Mouse (Mus musculus) megakaryocyte progenitor cell, adult 5-6 weeks (primary cell): ENCODE measurements around the gene Srsf2. TPM values are rescaled to one million over a fixed set of nuclear protein-coding genes. Genes with fewer than 3 reads are reported as not detected.
A peak's percentile ranks its signal among the peaks of the same experiment; 100 is the strongest.
"Not testable (repeated sequence)": the region's sequence is repeated elsewhere in the genome, so short reads cannot be mapped to it uniquely, and the experiment has no call there.

Experiments used
- ATAC-seq: replicated peaks from 2 replicates; pipeline ENCODE4 v1.8.0; 2016; ENCODE audit warnings: mild to moderate bottlenecking, moderate TSS enrichment, inconsistent platforms; ENCODE audit not compliant: poor library complexity
- total RNA-seq, 2 experiments: library from RNA; stranded (forward) in 1 of 2; stranded (reverse) in 1 of 2; fragments of 157-497, 149-512 nt in 1 of 2; fragments of 200-1000 nt in 1 of 2; gene quantifications; 2 replicates each; pipeline versions ENCODE4 v1.2.3 to v1.2.4; 2015 to 2017

Srsf2 gene
- total RNA-seq, 2 experiments from 2014 or later = 522 to 1,338 TPM

DNA sequence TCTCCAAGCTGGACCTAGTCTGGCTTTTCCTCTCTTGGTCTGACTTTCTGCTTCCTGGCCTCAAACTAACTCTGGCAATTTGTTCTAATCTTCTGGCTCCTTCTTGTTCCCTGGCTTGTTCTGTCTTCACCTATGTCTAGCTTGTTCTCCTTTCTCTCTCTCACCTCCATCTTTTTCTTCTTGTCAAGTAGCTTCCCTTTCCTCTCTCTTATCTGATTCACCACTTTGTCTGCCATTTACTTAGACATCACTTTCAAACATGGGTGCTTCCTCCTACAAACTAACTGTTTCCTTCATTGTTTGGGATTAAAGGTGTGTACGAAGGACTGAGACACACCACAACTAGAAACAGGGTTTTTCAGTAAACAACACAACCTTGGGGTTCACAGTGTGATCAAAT lies 17.9 kb downstream of the Srsf2 start:
- no peak for ATAC-seq

DNA sequence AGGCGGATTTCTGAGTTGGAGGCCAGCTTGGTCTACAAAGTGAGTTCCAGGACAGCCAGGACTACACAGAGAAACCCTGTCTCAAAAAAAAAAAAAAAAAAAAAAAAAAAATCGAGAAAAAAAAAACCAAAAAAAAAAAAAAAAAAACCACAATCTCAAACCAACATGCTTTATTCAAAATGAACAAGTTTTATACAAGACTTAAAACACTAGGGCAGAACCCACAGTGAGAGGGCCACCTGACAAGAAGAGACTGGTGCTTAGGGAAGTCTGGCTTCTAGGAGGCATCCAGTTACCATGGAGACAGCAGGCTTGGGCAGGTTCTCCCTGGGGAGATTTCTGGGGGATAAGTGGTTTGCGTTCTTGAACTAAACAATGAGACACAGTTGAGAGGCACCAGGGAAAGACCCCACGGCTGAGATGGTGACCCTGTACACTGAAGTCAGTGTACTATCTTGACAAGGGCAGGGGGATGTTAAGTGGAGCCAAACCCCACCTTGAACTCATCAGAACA lies 20.7 kb downstream of the Srsf2 start:
- ATAC-seq = no peak

- peak; percentile 79 for ATAC-seq
Observed at GRCm38 (mm10) chr11:116827534-116828165, 25.2 kb downstream of the Srsf2 start, which contains the start of gene Mxra7. Mxra7 (minus strand) TSS chr11:116828046.

DNA sequence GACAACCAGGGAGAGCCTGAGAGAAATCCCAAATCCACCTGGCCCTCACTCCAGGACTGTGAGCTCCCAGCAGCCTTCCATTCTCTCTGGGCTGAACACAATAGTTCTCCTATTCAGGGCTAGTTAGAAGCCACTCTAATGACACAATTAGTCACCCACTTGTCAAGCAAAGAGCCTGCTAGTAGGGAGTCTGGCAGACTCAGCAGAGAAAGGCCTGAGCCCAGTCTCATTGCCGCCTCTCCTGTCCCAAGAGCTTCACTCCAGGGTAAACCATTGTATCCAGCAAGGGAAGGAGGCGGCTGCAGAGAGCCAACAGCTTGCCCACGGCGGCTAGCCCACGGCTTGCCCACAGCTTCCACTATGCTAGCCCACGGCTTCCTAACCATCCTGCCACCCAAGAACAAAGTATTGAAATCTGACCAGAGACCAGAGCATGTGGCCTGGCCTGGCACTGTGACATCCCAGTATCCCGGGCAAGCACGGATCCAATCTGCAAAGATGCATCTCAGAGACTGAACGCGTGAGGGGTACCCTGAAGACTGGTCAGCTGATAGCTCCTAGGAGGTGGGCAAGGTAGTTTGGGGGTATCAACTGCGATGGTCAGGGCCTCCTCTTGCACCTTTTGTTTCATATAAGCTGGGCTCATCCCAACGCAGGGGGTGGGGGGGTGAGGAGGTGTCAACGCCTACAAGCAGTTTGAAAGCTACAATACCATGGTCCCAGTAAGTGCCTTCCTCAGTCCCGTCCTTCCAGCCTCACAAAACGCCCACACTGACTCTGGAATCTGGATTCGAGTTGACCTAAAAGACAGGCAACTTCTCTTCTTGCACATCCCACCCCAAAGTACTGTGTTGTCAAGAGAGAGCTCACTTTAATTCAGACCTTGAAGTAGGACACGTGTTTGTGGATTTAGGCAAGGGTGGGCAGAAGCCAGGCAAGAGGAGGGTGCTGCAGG lies 26.1 kb downstream of the Srsf2 start:
- ATAC-seq = no peak

DNA sequence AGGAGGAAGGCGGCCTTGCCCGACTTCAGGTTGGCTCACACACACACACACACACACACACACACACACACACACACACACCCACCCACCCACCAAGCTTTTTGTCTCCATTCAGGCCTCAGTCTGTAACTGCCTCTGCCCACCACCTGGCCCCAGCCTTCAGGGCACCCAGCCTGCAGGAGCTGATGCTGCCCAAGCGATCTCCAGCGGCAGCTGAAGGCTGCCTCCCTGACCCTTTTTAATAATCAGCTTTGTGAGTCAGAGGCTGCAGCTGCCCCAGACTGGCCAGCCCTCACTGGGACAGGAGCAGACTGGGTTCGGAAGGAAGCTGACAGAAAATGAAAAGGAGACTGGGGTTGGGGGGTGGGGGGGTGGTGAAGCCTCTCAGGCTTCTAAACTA lies 27.7 kb downstream of the Srsf2 start:
- ATAC-seq = no peak

GRCm38 (mm10) chr11:116823885-116824284 lies 29.0 kb downstream of the Srsf2 start:
- not testable (repeated sequence) for ATAC-seq

DNA sequence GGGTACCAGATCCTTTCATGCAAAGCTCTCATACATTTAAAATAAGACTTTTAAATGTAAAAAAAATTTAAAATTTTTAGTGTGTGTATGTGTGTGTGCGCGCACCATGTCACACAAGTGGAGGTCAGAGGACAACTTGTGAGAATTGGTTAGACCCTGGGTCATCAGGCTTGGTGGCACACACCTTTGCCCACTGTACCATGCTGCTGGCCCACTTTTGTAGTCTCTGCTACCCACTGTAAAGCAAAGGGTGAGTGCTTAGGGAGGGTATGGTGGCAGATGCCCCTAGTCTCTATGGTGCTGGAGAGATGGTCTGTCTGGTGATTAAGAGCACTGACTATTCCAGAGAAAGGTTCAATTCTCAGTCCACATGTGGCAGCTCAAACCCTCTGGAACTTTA lies 29.6 kb downstream of the Srsf2 start:
- ATAC-seq = no peak

DNA sequence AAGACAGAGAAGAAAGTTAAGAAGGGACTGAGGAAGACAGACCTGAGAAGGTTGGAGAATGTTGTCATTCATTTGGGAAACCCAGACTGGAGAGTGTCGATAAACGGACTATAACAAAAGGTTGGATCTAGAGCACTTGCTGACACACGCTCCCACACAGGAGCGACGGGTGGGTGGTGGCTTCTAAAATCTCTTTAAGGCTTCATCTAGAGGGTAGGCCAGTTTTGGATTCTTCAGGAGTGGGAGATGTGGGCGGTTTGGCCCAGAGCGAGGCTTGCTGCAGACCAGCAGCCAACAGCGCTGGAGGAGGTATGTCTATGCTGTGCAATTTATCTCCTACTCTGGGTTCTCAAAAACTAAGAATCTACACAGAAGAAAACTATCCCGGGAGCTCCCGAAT lies 30.3 kb downstream of the Srsf2 start:
- no peak for ATAC-seq

GRCm38 (mm10) chr11:116822215-116822614 lies 30.7 kb downstream of the Srsf2 start:
- no peak for ATAC-seq

DNA sequence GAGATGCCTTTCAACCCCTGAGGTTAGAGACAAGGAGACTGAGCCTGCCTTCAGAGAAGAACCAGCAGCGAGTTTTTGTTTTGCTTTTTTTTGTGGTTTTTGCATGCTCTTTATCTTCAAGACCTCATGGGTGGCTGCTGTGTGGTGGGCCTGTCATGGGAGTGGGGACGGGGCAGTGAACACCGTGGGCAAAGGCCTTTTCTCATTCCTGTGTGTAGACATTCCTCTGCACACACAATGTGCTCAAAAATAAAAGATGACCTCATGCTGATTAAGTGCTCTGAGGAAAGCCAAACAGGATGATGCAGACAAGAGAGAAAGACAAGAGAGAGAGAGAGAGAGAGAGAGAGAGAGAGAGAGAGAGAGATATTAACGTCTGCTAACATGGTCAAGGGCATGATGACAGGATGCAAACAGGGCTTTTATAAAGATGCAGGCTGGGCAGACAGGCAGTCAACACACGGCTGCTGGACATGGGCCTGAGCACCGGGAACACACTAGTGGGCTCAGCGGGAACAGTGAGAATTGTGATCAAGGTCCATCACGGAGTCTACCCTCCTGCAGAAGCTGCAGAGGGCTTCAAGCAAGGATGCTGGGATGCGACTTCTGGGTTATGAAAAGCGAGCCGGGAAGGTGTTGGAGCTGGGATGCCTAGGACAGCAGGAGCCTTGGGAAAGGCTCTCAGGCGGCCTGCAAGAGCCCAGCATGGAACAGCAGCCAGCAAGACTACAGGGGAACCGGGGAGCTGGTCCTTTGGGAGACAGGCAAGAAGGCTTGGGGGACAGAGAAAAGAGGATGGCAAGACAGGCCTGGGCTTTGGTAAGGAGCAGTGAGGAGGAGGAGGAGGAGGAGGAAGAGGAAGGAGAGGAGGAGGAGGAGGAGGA lies 31.6 kb downstream of the Srsf2 start:
- ATAC-seq = no peak

DNA sequence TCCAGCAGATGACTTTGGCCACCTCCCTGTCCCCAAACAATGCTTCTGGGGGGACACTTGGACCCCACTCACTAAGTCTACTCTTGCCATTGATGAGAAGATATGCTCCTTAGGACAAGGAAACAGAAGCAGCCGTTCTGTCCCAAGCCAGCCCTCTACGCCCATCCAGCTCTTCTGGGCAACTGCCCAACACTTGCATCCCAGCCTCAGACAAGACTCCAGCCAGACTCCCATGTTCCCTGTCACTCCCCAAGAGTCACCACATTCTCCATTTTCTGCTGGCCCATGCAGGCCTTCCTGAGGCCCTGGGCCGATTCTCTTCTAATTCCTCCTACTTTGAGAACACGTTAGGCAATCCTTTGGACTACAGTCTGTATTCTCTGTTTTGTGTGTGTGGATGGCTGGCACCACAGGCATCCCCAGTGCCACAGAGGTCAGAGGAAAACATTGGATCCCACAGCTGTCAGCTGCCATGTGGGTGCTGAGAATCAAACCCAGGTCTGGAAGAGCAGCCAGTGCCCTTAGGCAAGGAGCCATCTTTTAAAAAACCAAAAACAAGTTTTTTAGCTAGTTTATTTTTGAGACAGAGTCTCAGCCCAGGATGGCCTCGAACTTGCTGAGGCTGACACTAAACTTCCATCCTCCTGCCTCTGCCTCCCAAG lies 32.8 kb downstream of the Srsf2 start:
- ATAC-seq = no peak

GRCm38 (mm10) chr11:116818722-116819121 lies 34.2 kb downstream of the Srsf2 start:
- no peak for ATAC-seq

- ATAC-seq = no peak
Observed at GRCm38 (mm10) chr11:116817567-116817966, 35.3 kb downstream of the Srsf2 start.

DNA sequence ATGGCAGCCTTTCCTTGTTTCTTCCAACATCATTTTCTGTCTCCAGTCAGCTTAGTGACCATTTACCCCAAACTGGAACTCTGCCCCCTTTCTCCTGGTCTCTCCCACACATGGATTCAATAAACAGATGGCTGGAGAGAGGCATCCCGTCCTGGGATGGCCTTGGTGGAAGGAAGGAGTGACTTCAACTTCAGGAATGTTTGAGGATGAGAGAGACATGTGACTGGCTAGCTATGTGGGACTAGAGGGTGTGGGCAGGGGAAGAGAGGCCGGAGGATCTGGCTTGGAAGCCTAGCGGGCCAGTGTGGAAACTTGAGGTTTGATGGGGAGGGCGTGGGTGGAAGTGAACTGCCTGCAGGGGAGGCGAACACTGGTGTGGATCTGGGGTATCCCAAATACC lies 36.1 kb downstream of the Srsf2 start:
- no peak for ATAC-seq

DNA sequence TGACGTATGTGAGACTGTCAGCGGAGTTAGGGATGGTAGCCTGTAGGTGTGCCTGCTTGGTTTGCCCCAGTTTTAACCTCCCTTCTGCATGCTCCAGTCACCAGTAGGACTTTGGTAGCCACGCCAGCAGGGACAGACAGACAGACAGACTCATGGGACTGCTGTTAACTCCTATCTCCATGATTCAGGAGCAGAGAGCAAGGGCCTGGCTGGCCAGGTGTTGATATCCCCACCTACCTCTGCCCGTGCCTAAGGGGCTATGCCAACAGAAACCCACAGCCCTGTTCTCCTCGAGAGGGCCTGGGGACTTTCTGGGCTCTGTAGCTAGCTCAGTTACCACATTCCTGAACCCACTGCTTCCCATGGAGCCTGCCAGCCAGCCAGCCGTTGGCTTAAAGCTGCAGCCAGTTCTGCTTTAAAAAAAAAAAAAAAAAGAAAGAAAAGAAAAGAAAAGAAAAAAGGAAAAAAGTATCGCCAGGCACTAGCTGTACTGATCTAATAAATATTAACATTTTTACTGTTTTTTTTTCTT lies 37.9 kb downstream of the Srsf2 start:
- ATAC-seq = no peak

DNA sequence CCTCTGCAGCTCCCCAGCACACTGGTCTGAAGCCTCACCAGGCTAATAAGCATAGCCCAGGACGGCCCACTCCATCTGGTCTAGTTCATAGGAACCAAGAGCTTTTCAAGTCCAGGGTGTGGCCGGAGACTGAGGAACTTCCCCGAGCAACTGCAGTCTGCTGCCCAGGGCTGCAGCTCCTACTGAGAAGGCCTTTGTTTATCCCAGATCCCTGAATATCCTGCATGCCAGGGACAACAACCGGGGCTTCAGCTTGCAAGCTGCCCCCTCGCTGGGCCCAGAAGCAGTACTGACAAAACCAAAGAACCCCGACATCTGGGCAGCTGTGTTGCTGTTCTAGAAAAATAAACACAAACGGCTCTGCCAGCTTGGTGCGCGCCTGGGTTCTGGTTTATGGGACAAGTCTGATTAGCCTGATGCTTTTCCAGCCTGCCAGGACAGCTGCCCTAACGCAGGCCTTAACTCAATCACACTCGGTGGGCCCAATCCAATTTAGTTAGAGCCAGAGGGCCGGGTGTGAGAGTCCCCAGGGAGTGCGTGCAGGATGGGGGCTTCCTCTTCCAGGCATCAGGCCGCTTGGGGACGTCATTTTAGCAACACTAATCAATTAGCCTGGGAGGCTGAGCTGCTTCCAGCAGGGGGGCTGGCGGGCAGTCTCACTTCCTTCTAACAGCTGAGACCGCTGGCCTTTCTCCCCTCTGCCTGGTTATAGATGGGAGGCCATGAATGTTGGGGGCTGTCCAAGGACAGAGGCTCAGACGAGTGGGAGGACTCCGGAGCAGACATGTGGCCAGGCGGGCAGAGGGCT lies 38.6 kb downstream of the Srsf2 start:
- ATAC-seq = 0 out of 2 replicates have a peak, but pooled peaks have one; percentile 17

DNA sequence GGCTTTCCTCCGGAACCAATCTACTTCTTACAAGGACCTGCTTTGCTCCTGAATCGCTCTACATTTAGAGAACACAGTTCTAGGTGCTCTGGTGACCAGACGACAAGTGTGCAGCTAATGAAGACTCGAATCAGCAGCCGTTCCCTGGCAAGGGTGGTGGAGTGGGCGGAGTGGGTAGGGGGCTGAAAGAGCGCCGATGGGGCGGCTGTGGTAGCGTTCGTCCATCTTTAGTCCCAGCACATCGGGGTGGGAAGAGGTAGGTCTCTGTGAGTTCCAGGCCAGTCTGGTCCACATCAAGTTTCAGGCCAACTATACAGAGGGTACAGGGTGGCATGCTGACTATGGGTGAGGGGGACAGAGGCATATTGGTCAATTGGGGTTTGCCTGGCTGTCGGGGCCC lies 39.3 kb downstream of the Srsf2 start:
- no peak for ATAC-seq

- no peak for ATAC-seq
Observed at GRCm38 (mm10) chr11:116812793-116813529, 39.9 kb downstream of the Srsf2 start.
